Mouse (Mus musculus): ENCODE data around the gene Dcun1d5. TPM values are rescaled to one million over a fixed set of nuclear protein-coding genes. Genes with fewer than 3 reads are reported as not detected.

The Dcun1d5 gene
- polyA plus RNA-seq, 1 experiment from 2014 or later = 116 TPM

Other genes starting within 250 kb of the Dcun1d5 start
- 24.5 and 26.2 TPM in 2 replicates for gene Dync2h1, start 74 bp upstream of the Dcun1d5 start, polyA plus RNA-seq (2014; fragmentation: Nextera tagmentation; extraction: Ambion mirVana)
- not detected in 2 replicates for gene Mmp13, start 88.0 kb downstream of the Dcun1d5 start, polyA plus RNA-seq (2014; fragmentation: Nextera tagmentation; extraction: Ambion mirVana)
- not detected in 2 replicates for gene Mmp12, start 159.9 kb downstream of the Dcun1d5 start, polyA plus RNA-seq (2014; fragmentation: Nextera tagmentation; extraction: Ambion mirVana)
- gene Mmp1b, start 203.5 kb downstream of the Dcun1d5 start, polyA plus RNA-seq (2014; fragmentation: Nextera tagmentation; extraction: Ambion mirVana) = not detected in 2 replicates